Mouse (Mus musculus) urinary bladder, postnatal 4 days (tissue): ENCODE measurements around the gene Usp9x.
A peak's percentile ranks its signal among the peaks of the same experiment; 100 is the strongest.

Experiments
- DNase-seq, 2 experiments: peaks; one replicate each; pipeline ENCODE4 v3.0.0; 2021 to 2022; ENCODE audit warnings: low spot score in 2 of 2

Gene Usp9x

GRCm38 (mm10) chrX:13072461-13072982 lies 1.2 kb downstream of the Usp9x start:
- peak; percentile 66 to 78 for DNase-seq

GRCm38 (mm10) chrX:13085621-13086020 lies 14.3 kb downstream of the Usp9x start:
- DNase-seq, result no peak

DNA sequence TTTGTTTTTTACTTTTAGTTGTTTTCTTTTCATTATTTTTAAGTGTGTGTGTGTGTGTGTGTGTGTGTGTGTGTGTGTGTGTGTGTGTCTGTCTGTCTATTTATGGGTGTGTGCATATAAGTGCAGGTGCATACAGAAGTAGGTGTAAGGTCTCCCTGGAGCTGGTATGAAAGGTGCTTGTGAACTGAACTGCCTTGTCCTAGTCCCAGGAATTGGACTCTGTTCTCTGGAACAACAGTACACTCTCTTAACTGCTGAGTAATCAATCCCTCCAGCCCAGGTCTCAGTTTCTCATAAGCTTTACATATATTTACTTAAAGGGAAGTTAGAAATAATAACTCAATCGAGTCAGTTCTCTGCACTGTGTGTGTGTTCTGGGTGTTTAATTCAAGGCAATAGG lies 25.7 kb downstream of the Usp9x start:
- DNase-seq, result no peak

DNA sequence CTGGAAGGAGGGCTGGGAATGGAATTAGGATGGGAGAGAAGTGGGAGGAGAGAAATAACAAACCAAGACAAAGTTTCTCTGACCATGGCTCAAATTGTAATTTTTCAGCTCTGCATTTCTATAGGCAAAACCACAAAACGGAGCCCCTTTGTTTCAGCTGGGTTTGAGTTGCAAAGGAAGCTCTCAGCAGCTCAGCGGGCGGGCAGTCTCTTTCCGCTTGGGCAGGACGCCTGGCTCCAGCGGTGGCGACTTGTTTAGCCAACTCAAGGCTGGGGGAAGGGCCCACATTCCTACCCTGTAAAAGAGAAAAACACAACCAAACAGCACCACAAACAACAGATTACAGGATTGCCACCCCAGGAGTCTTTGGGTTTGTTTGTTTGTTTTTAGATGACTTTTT lies 135.2 kb downstream of the Usp9x start:
- no peak for DNase-seq

DNA sequence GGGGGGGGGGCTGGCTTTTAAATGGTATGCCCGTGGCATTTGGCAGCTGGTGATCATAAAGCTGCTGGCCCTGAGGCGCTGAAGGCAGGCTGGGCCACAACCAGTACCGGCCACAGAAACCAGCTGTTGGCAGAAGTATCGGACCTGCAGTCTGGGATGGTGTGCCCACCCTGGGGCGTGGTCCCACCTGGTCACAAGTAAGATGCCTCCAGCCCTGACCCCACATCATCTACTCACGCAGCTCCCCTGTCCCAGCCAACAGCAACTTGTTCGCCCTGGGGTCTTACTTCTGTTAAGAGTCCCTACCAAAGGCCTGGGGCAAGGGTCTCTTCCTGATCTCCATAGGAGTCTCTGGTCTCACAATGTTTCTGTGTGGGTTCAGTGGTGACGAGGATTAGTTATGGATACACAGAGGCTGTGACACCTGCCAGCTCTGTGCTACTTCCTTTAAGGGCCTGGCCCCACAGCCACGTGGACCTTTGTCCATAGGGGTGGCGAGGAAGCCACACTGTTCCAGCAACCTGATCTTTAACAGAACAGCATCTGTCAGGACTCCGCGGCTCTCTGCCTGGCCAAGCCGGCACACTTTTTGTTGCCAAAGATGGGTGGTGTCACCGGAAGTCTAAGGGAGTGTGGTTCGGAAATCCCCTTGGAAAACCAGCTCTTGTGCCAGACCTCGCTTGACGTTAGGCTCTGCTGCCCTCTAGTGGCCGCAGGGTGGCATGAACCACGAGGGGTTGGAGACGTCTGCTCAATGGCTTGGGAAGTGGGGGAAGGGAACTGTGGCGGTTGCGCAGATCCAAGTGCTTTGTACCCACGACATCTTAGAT lies 136.4 kb downstream of the Usp9x start:
- DNase-seq, result peak; percentile 81 to 91

DNA sequence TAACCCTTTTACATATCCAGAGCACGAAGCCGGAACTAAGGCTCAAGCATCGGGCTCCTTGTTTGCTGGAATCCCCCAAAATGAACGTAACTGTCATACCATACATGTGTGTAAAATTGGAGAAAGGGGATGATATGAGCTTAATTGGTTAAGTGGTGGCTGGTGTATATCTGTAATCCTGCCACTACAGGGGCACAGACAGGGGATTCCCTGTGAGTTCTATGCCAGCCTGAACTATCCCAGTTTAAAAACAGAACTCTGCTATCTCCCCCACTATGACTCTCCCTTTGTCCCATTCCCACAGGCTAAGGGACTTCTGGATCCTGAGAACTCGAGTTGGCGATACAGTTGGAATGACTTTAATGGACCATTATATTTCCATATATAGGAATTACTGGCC lies 137.1 kb downstream of the Usp9x start:
- no peak for DNase-seq

DNA sequence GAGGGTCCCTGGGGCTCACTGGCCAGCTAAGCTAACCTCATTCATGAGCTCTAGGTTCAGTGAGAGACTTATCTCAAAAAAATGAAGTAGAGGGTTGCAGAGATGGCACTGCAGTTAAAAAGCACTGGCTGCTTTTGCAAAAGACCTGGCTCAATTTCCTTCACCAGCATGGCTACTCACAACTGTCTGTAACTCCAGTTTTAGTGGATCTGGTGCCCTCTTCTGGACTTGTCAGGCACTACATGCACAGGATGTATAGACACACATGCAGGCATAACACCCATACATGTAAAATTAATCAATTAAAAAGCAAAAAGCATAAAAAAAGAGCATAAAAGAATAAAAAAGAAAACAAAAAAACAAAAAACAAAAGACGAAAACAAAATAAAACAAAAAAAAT lies 143.0 kb downstream of the Usp9x start:
- DNase-seq, result no peak
